Mouse (Mus musculus): ENCODE data around the gene Nova1. TPM values are rescaled to one million over a fixed set of nuclear protein-coding genes. Genes with fewer than 3 reads are reported as not detected.

Gene Nova1
- polyA plus RNA-seq, 1 experiment from 2014 or later, result 98.2 TPM

- H3K27ac ChIP-seq (replicated peaks), result no peak overlapping the region; the same call in 1 of the 2 replicates
- no peak overlapping the region for H3K4me2 ChIP-seq
- H3K27me3 ChIP-seq, result peaks cover 3% of the 10 kb centered on the region; the same call in 1 of the 2 replicates
- no peak overlapping the region for H3K4me3 ChIP-seq
- H3K4me1 ChIP-seq (replicated peaks), result peaks cover 18% of the 10 kb centered on the region
- H3K9me3 ChIP-seq, result no peaks in the 10 kb centered on the region
- H3K9ac ChIP-seq, result no peak overlapping the region
- no peaks in the 10 kb centered on the region for H3K36me3 ChIP-seq
- 67% methylated on average over 6 of the region's 6 CpGs for WGBS
- peak; percentile 43 for ATAC-seq (ENCODE audit: low read depth)
Observed at GRCm38 (mm10) chr12:46645365-46645962, 173.3 kb downstream of the Nova1 start.
